Mouse (Mus musculus) cerebellum, postnatal 14 days (tissue): ENCODE measurements around the gene Rnf123.

Experiments used
- DNase-seq, 2 experiments: peaks; one replicate each; pipeline ENCODE4 v3.0.0; 2021; ENCODE audit warnings: mixed read lengths in 2 of 2

The Rnf123 gene

DNA sequence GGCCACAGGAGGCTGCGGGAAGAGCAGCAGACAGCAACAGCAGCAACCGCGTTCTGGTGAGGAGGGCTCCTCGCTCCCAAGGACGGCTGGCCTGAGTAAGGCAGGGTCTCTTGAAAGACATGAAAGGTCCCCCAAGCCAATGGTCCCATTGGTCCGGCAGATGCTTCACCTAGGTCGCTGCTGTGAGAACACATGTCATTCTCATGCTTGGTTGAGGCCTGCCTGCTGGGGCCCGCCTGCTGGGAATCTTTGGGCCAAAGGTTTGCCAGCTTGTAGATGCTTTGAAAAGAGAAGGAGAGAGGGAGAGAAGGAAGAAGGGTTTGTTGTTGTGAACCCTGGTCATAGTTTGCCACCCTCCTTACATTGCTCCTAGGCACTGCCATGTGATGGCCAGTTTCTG is 16.5 kb upstream of the Rnf123 start:
- peak; percentile 70 to 71 for DNase-seq

- no peak for DNase-seq
These were observed 13.0 kb upstream of the Rnf123 start for GRCm38 (mm10) chr9:108095949-108096712.

- peak; percentile 82 to 83 for DNase-seq
These were observed 12.4 kb upstream of the Rnf123 start for GRCm38 (mm10) chr9:108095518-108095917.

- peak; percentile 41 to 51 for DNase-seq
These were observed 11.9 kb upstream of the Rnf123 start for GRCm38 (mm10) chr9:108094998-108095411.

- peak; percentile 95 for DNase-seq
These were observed 11.2 kb upstream of the Rnf123 start, which contains the start of gene Apeh for GRCm38 (mm10) chr9:108094184-108094941. TSS of gene Apeh (minus strand) at chr9:108094606.

DNA sequence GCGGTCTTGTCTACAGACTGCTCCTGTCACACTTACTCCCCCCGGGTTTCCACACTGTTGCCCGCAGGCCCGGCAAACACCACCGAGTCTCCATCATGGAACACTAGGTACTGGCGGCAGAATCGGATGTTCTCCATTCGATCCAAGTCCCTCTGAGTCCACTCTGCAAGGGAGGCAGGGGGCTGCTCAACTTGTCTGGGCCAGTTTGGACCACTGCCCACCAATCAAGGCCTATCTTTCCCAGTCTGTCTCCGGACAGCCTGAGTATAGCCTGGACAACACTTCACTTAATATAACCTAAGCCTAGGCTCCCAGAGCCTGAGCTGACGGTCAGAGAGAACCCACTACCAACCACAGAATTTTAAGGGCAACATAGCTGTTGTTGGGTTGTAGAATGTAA is 10.4 kb upstream of the Rnf123 start:
- DNase-seq = peak in 1 of 2 experiments; percentile 61

GRCm38 (mm10) chr9:108090611-108091120 is 7.5 kb upstream of the Rnf123 start:
- no peak for DNase-seq

GRCm38 (mm10) chr9:108085261-108085660 is 2.1 kb upstream of the Rnf123 start:
- DNase-seq = no peak

DNA sequence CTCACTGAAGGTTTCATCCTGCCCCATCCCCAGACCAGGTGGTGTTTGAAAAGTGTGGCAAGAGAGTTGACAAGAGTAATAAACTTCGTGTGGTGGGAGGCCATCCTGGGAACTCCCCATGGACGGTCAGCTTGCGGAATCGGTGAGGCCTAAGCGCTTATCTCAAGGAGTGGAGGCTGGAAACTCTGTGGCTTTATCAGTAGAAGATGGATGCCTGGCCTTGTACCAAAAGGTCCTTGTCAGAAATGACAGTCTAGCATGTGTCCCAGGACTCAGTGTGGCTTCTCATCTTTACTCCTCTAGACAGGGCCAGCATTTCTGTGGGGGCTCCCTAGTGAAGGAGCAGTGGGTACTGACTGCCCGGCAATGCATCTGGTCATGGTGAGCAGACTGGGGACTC is 415 bp upstream of the Rnf123 start:
- no peak for DNase-seq

DNA sequence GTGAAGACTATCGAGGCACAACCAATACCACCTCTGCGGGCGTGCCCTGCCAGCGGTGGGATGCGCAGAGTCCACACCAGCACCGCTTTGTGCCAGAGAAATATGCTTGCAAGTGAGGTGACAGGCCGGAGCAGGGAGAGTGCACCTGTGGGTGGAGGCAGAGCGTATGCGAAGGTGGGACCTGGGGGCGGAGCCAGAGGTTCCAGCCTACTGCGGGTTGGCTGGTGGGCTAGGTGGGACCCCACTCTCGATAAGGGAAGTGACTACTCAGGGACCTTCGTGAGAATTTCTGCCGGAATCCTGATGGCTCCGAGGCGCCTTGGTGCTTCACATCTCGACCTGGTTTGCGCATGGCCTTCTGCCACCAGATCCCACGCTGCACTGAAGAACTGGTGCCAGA is 597 bp downstream of the Rnf123 start:
- DNase-seq = peak; percentile 60 to 66

- no peak for DNase-seq
These were observed 3.0 kb downstream of the Rnf123 start, which contains the start of gene Mst1 for GRCm38 (mm10) chr9:108080168-108080567. TSS of gene Mst1 (plus strand) at chr9:108080436.

DNA sequence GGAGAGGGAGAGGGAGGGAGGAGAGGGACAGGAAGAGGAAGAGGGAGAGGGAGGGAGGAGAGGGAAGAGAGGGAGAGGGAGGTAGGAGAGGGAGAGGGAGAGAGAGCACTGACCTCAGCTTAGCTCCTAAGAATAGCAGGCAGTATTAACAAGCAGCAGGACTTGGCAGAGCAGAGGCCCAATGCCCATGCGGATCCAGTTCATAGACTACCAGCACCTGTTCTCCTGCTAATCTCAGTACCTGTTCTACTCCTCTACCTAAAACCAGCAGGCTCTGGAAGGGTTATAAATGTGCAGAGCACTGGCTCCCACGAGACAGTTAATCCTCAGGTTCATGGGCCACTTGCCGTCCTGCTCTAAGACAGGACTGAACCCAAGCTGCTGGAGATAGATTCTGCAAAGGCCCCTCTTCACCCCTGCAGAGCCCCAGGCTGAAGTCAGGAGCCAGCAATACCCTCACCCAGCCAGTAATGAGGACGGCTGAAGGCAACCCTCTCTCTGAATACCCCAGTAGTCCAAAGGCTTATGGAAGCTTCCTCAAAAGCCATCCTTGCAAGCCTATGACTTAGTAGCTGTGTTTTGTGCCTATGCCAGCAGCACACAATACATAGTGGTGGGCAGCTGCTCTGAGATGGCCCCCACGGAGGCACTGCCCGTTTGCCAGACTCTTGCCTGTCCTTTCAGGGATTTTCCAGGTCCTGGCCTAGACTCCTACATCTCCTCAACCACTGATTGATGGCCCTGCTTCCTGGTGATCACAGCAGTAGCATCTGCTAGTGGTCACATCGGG is 9.8 kb downstream of the Rnf123 start:
- peak; percentile 78 to 88 for DNase-seq

DNA sequence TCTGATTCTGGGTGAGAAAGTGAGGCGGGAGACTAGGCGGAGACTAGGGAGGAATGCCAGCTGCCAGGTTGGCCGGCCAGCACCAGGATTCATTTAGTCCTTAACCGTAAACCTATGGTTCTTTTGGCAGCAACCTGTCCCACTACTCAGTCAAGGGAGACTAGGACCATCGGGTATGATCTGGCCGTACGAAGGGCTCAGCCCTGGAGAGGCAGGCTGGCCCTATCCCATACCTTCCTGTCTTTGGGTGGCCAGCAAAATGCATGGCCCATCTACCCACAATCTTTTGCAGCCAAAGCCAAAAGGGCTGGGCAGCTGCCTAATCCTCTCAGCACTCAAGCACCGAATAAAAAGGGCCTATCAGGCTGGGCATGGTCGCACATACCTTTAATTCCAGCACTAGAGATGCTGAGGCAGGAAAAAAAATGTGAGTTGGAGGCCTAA is 10.6 kb downstream of the Rnf123 start:
- peak; percentile 67 to 70 for DNase-seq

DNA sequence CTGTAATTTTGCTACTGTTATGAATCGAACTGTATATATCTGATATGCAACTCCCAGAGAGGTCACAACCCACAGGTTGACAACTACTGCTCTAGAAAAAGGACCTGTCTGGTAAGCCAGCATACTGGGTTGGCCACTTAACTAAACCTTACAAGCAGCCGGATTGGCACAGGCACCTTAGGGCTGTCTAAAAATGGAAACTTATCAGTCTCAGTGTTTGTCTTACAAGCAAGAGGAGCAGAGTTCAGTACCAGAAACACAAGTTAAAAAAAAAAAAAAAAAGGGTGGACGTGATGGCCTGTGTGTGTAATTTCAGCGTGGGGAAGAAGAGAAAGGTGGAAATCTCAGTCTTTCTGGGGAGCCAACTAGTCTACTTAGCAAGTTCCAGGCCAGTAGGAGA is 11.3 kb downstream of the Rnf123 start:
- no peak for DNase-seq

GRCm38 (mm10) chr9:108069529-108069928 is 13.6 kb downstream of the Rnf123 start:
- DNase-seq = no peak

GRCm38 (mm10) chr9:108069007-108069406 is 14.1 kb downstream of the Rnf123 start:
- DNase-seq = no peak

- peak; percentile 93 to 94 for DNase-seq
These were observed 15.2 kb downstream of the Rnf123 start for GRCm38 (mm10) chr9:108067900-108068299.

- DNase-seq = peak; percentile 28 to 56
These were observed 15.9 kb downstream of the Rnf123 start for GRCm38 (mm10) chr9:108067199-108067598.

DNA sequence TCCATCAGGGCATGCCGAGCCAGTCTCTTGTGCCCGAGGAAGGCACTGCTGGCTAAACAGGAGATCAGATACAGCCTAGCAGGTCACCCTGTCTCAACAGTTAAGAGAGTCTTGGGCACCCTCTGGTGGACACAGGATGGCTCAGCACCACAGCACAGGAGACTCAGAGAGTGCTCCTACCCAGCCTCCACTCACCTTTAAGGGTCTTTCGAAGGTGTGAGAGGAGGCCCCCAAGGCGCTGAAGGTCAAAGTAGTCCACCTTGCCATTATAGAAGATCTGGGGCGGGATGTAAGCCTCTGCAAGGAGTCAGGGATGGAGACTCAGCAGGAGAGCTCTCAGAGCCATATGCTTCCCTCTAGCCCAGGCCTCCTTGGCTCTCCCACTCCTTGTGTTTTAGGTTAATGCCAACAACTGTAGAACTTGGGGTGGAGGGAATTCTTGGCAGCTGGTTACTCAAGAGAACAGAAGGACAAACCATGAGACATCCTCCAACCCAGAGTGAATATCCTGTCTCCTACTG is 17.6 kb downstream of the Rnf123 start:
- DNase-seq = peak; percentile 85 to 88

- DNase-seq = no peak
These were observed 19.8 kb downstream of the Rnf123 start for GRCm38 (mm10) chr9:108063361-108063760.

DNA sequence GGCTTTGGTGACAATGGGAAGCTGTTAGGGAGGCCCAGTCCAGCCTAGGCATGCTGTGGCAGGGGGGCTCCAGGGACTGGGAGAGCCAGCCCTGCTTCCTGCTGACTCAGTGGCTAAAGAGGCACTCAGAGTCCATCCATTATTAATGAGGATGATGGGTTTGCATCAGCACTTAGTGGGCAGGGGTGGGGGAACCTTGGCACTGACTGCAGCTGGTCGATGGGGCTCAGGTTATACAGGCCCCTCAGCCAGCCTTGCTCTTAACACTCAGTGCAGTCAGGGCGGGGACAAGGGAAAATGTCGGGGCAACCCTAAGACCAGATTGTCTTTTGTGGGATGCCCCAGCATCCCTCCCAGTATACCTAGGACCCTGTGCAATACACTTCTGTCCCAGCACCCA is 21.0 kb downstream of the Rnf123 start:
- peak in 1 of 2 experiments; percentile 2 for DNase-seq

DNA sequence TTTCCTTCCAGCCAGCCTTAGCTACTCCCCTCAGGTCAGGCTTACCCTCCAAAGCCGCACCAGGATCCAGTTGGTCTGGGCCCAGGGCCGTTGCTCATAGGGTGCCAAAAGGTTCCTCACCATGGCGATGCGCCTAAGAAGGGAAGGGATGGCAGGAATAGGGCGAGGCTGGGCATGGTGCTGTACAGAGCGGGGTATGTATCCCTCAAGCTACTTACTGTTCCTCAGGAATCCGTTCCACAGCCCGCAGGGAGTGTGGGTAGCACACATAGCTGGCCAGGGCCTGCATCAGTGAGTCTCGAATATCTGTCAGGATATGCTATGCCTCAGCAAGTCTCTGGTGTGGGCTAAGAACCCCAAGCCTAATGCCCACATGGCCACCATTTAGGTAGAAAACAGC is 24.9 kb downstream of the Rnf123 start:
- no peak for DNase-seq

- no peak for DNase-seq
These were observed 25.9 kb downstream of the Rnf123 start for GRCm38 (mm10) chr9:108057262-108057562.
